Mouse (Mus musculus) liver, embryonic 14.5 days (tissue): ENCODE measurements at regions not wholly inside any gene's neighbourhood (a gene's known extent, or its start where the extent isn't known, plus 50 kb on each side); places are given as distances from the start of the nearest gene placed in this dataset.

ENCODE experiments used
- ATAC-seq: fragments of 200-750 bp; cut with Nextera tagmentation; 2 replicates; pipeline ENCODE4 v1.8.0; 2017; ENCODE audit warnings: moderate number of reproducible peaks, mild to moderate bottlenecking, moderate library complexity; ENCODE audit not compliant: insufficient read depth
- DNase-seq, 3 experiments: peaks; one replicate each; pipeline ENCODE4 v3.0.0-alpha.2; 2012 to 2013; ENCODE audit warnings: low read depth in 3 of 3, low spot score in 3 of 3
- H3K27ac ChIP-seq: fragments of 300-500 bp; sonication (generic); 2 replicates; pipeline ENCODE4 v1.5.1; 2014; ENCODE audit warnings: moderate library complexity, mild to moderate bottlenecking, control low read depth, inconsistent platforms
- H3K27me3 ChIP-seq: fragments of 300-500 bp; sonication (generic); 2 replicates; pipeline ENCODE4 v1.6.1; 2014; ENCODE audit warnings: mild to moderate bottlenecking, low read length, moderate library complexity; ENCODE audit not compliant: control insufficient read depth, insufficient read depth
- H3K36me3 ChIP-seq: fragments of 300-500 bp; sonication (generic); replicated peaks from 2 replicates; pipeline ENCODE4 v1.6.1; 2014; ENCODE audit warnings: low read depth; ENCODE audit not compliant: control insufficient read depth, insufficient read depth
- H3K4me1 ChIP-seq, 2 experiments: fragments of 200-500 bp in 1 of 2; fragments of 300-500 bp in 1 of 2; sonication (generic) in 1 of 2; replicated peaks; 2 replicates each; pipeline ENCODE4 v1.6.1; 2012 to 2014; ENCODE audit warnings: antibody characterized with exemption in 1 of 2, inconsistent platforms in 1 of 2, low read length in 1 of 2; ENCODE audit not compliant: control insufficient read depth in 2 of 2, insufficient read depth in 2 of 2
- H3K4me2 ChIP-seq: fragments of 300-500 bp; sonication (generic); 2 replicates; pipeline ENCODE4 v1.6.1; 2014; ENCODE audit warnings: low read depth, mild to moderate bottlenecking, control low read depth, moderate library complexity
- H3K4me3 ChIP-seq, 2 experiments: fragments of 200-500 bp in 1 of 2; fragments of 300-500 bp in 1 of 2; sonication (generic) in 1 of 2; 2 replicates each; pipeline ENCODE4 v1.5.1; 2012 to 2014; ENCODE audit warnings: low read depth in 2 of 2, low read length in 2 of 2, mild to moderate bottlenecking in 2 of 2, control low read depth in 1 of 2, inconsistent platforms in 1 of 2, moderate library complexity in 1 of 2; ENCODE audit not compliant: insufficient read depth in 1 of 2
- H3K9ac ChIP-seq: fragments of 300-500 bp; sonication (generic); replicated peaks from 2 replicates; pipeline ENCODE4 v1.6.1; 2014; ENCODE audit warnings: mild to moderate bottlenecking, control low read depth, moderate library complexity
- H3K9me3 ChIP-seq: fragments of 300-500 bp; sonication (generic); 2 replicates; pipeline ENCODE4 v1.6.1; 2016; ENCODE audit warnings: low read length, mixed read lengths; ENCODE audit not compliant: control insufficient read depth
- CTCF ChIP-seq: IDR thresholded peaks from 2 replicates; pipeline ENCODE4 v1.5.1; 2016; ENCODE audit warnings: antibody characterized with exemption, low read depth, control low read depth
- EP300 ChIP-seq: IDR thresholded peaks from 2 replicates; pipeline ENCODE4 v1.6.1; 2016; ENCODE audit warnings: antibody characterized with exemption, low read depth
- WGBS: fragments of 180-500 bp; shearing (Covaris S2); extraction: QIAGEN DNeasy Blood & Tissue Kit; methylation state at CpG from one replicate; pipeline ENCODE4 v1.1.7; 2014; ENCODE audit not compliant: insufficient replicate concordance; 5-methylcytosine and 5-hydroxymethylcytosine counted together

- Histone ChIP-seq H3K4me1 (no peaks in the 10 kb centered on the region), H3K27me3 (no peaks in the 10 kb centered on the region), H3K36me3 (no peaks in the 10 kb centered on the region), H3K9me3 (no peaks in the 10 kb centered on the region), H3K9ac (no peak overlapping the region), H3K27ac (no peak overlapping the region), H3K4me2 (no peak overlapping the region), H3K4me3 (no peak overlapping the region)
- no peak for DNase-seq
- no peak for ATAC-seq
- TF ChIP-seq CTCF = no peak
- no peak for TF ChIP-seq EP300
- WGBS = 78% methylated on average over 2 of the region's 2 CpGs
These were observed 277.0 kb upstream of the Smim15 start for GRCm38 (mm10) chr13:107767262-107767624.

DNA sequence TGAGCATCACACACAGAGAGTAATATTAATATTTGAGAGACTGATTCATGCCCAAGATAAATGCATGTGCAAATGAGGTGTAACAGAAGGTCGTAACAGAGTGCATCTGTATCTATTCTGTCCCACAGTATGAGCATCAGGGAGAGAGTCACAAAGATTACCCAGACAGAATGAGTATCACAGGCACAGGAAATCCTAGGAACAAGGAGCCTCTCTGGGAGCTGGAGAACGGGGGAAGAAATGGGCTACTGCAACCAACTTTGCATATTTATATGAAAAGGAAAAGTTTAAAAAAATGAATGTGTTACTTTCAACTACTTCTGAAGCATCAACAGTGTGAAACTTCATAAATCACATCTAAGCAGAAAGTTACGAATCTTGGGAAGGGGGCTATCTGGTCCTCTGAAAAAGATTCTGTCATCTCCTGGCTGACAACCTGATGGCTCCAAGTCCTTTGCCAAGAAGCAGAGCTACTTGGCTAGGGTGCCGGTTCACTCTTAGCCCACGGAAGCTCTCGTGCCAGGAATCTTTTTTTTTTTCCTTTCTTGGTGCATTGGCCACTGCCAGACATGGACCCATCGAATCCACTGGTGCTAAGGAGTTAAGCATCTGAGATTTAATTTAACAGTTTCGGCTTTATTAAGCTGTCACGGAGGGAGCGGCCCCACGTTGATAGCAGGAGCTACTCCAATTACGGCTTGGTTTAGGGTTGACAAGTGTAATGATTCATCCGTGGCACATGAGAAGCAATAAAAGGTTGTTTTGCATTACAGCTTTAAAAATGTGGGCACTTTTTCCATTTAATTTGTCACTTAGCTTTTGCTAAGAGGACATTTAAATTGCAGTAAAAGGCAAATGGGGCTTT lies 277.6 kb upstream of the Smim15 start:
- H3K36me3 ChIP-seq = no peaks in the 10 kb centered on the region
- DNase-seq = no peak
- no peak overlapping the region for H3K27ac ChIP-seq
- no peak for ATAC-seq
- no peak overlapping the region for H3K4me3 ChIP-seq
- TF ChIP-seq EP300 (no peak), CTCF (no peak)
- H3K4me2 ChIP-seq = no peak overlapping the region
- H3K27me3 ChIP-seq = no peaks in the 10 kb centered on the region
- no peaks in the 10 kb centered on the region for H3K9me3 ChIP-seq
- no peaks in the 10 kb centered on the region for H3K4me1 ChIP-seq
- H3K9ac ChIP-seq = no peak overlapping the region
- 74% methylated on average over 13 of the region's 13 CpGs for WGBS

GRCm38 (mm10) chr13:107763911-107764310 lies 280.3 kb upstream of the Smim15 start:
- no peak overlapping the region for H3K9ac ChIP-seq
- TF ChIP-seq CTCF = no peak
- no peak for TF ChIP-seq EP300

GRCm38 (mm10) chr13:107760511-107760910 lies 283.7 kb upstream of the Smim15 start:
- H3K9ac ChIP-seq = no peak overlapping the region
- no peak overlapping the region for H3K4me3 ChIP-seq
- WGBS = 78% methylated on average over 8 of the region's 8 CpGs
- no peaks in the 10 kb centered on the region for H3K4me1 ChIP-seq
- ATAC-seq = no peak
- no peaks in the 10 kb centered on the region for H3K9me3 ChIP-seq
- no peak for TF ChIP-seq EP300
- TF ChIP-seq CTCF = no peak
- H3K27me3 ChIP-seq = no peaks in the 10 kb centered on the region
- H3K4me2 ChIP-seq = no peak overlapping the region
- no peak for DNase-seq
- H3K27ac ChIP-seq = no peak overlapping the region
- no peaks in the 10 kb centered on the region for H3K36me3 ChIP-seq

More at GRCm38 (mm10) chr13:107763911-107764310, 280.3 kb upstream of the Smim15 start:
- no peak for DNase-seq
- no peaks in the 10 kb centered on the region for H3K4me1 ChIP-seq
- no peaks in the 10 kb centered on the region for H3K27me3 ChIP-seq
- 72% methylated on average over 5 of the region's 5 CpGs for WGBS
- no peak overlapping the region for H3K4me2 ChIP-seq
- H3K4me3 ChIP-seq = no peak overlapping the region
- no peak overlapping the region for H3K27ac ChIP-seq
- no peaks in the 10 kb centered on the region for H3K36me3 ChIP-seq
- ATAC-seq = no peak
- H3K9me3 ChIP-seq = no peaks in the 10 kb centered on the region

DNA sequence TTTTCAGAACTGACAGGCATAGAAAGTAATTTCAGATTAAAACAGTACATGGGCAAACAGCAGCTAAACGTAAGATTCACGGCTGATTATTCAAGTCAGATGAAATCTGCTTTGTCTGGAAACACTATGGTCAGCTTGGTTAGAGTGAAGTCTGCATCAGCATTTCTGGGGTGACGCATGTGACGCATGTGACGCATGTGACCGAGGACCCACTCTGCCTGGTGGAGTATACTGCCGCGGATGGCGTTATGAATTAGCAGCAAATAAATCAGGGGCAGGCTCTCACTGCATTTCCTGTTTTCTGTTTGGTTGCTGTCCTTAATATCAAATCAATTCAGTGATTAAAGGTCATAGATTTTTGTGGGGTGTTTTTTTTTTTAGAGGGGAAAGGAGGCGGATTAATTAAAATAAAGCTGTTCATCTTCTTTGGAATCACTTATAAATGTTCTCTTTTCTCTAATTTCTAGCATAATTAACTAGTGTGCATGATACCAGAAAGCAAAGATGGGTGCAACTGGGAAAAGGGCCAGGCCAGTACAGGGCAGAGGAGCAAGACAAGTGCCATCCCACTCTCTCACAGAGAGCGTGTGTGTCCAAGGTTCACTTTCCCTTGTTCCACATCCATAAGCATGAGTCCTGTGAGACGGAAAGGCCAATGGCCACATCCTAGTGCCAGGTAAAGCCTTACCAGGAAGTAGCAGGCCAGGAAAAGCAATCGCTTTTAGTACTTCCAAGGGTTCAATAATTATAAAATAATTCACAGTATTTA lies 285.7 kb upstream of the Smim15 start:
- no peak overlapping the region for H3K4me2 ChIP-seq
- no peaks in the 10 kb centered on the region for H3K9me3 ChIP-seq
- DNase-seq (no peak), ATAC-seq (no peak)
- no peak for TF ChIP-seq EP300
- H3K36me3 ChIP-seq = no peaks in the 10 kb centered on the region
- 77% methylated on average over 13 of the region's 13 CpGs for WGBS
- no peak overlapping the region for H3K27ac ChIP-seq
- no peaks in the 10 kb centered on the region for H3K4me1 ChIP-seq
- no peak overlapping the region for H3K4me3 ChIP-seq
- H3K9ac ChIP-seq = no peak overlapping the region
- H3K27me3 ChIP-seq = no peaks in the 10 kb centered on the region
